ENCODE assay signal across 8 mouse cellular contexts in the genomic region with DNA sequence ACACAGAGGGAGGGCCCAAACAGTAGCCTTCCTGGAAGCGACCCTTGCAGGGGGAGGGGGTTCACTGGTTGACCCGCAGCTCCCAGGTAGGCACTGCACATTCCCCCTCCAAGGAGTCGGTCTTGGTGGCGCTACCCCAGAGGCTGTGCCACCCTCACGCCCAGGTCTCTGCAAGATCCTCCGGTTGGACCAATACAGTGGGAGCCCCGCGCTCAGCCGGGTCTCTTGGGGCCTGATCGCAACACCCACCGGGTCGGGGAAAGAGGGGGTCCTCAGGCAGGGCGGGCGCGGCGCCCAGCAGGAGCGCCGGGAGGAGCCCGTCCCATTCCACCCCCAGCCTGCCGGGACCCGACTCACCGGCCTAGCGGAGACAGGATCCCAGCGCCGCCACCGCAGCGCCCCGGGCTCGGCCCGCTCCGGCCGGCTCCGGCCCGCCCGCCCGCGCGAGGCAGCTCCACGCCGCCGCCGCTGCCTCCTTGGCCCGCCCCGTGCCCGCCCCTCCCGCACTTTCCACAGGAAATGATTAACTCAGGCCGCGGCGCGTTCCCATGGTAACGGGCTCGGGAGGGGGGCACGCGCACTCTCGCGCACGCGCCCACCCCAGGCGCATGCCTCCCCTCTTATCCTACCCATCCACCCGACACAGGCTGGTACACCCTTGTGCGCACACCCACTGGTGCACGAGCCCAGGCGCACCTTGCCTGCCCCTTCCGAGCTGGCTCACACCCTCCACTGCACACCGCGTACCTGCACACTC.
DNase-seq lines count a peak whose midpoint lies in the region; ATAC-seq and TF ChIP-seq lines count a peak whose summit lies in the region.

No protein-coding gene starts in this region.

- WGBS in hindbrain, embryonic 12.5 days = under 1% methylated on average over 47 of the region's 66 CpGs
- 2% methylated on average over 30 of the region's 66 CpGs for WGBS in lung, postnatal 0 days

- peak overlapping the region; percentile 97 for H3K4me2 ChIP-seq in hindbrain, embryonic 12.5 days (replicated peaks)
- peak overlapping the region; percentile 99 for H3K4me2 ChIP-seq in lung, postnatal 0 days (replicated peaks; ENCODE audit: low read depth, low read length)

- H3K4me3 ChIP-seq in hindbrain, embryonic 12.5 days = peak overlapping the region; percentile 59
- peak overlapping the region; percentile 63 for H3K4me3 ChIP-seq in lung, postnatal 0 days (ENCODE audit: low read depth, low read length)

- H3K27me3 ChIP-seq in hindbrain, embryonic 12.5 days = peaks cover 29% of the 10 kb centered on the region
- no peaks in the 10 kb centered on the region for H3K27me3 ChIP-seq in lung, postnatal 0 days (replicated peaks; ENCODE audit: insufficient read depth, low read length)

- peak overlapping the region; percentile 84 for H3K9ac ChIP-seq in hindbrain, embryonic 12.5 days
- peak overlapping the region; percentile 76 for H3K9ac ChIP-seq in lung, postnatal 0 days (replicated peaks; ENCODE audit: low read depth)

- no peaks in the 10 kb centered on the region for H3K36me3 ChIP-seq in hindbrain, embryonic 12.5 days
- H3K36me3 ChIP-seq in lung, postnatal 0 days (ENCODE audit: insufficient read depth, low read length) = no peaks in the 10 kb centered on the region

- peaks cover 39% of the 10 kb centered on the region for H3K4me1 ChIP-seq in hindbrain, embryonic 12.5 days
- H3K4me1 ChIP-seq in lung, postnatal 0 days (ENCODE audit: insufficient read depth, low read depth, low read length) = peaks cover 35% of the 10 kb centered on the region

- peak overlapping the region; percentile 72 for H3K27ac ChIP-seq in hindbrain, embryonic 12.5 days
- H3K27ac ChIP-seq in lung, postnatal 0 days (ENCODE audit: low read length) = peak overlapping the region; percentile 85

- ATAC-seq in hindbrain, embryonic 12.5 days (ENCODE audit: low FRiP score) = peak; percentile 81
- peak; percentile 63 for ATAC-seq in lung, postnatal 0 days

- TF ChIP-seq CTCF in lung, postnatal 0 days (IDR thresholded peaks at IDR 0.05) = no peak

- H3K9me3 ChIP-seq in hindbrain, embryonic 12.5 days (replicated peaks) = no peaks in the 10 kb centered on the region
- no peaks in the 10 kb centered on the region for H3K9me3 ChIP-seq in lung, postnatal 0 days (ENCODE audit: low read length)

- TF ChIP-seq EP300 in lung, postnatal 0 days (IDR thresholded peaks at IDR 0.05) = no peak

- DNase-seq in MN1 (ENCODE audit: low spot score) = peak; percentile 63
- DNase-seq in cerebellum, adult 9-10 months = peak; percentile 80
- DNase-seq in frontal cortex, postnatal 10 days (ENCODE audit: low spot score in 2 of 2) = peak; percentile 84 to 87
- DNase-seq in layer of hippocampus, postnatal 14 days (ENCODE audit: low spot score in 2 of 2) = peak; percentile 81 to 89
- DNase-seq in lung, postnatal 0 days (ENCODE audit: low spot score) = peak; percentile 75
- DNase-seq in ovary, postnatal 36 days (ENCODE audit: low spot score) = peak; percentile 78
- DNase-seq in thymus, postnatal 4 days = peak; percentile 90

Comparison
In these comparisons a context has a peak if more than half of its experiments do, and no peak if none do; other contexts are left out.
1. Peak in every context shown above with its lines: DNase-seq, ATAC-seq, H3K4me3 ChIP-seq and H3K27ac ChIP-seq.